Mouse (Mus musculus) midbrain, embryonic 16.5 days (tissue): ENCODE measurements around the gene Cep250. TPM values are rescaled to one million over a fixed set of nuclear protein-coding genes. Genes with fewer than 3 reads are reported as not detected.

Experiments used
- ATAC-seq: fragments of 200-750 bp; cut with Nextera tagmentation; 2 replicates; pipeline ENCODE4 v1.8.0; 2017; ENCODE audit warnings: moderate TSS enrichment
- H3K27ac ChIP-seq: fragments of 300-500 bp; sonication (generic); 2 replicates; pipeline ENCODE4 v1.5.1; 2014; ENCODE audit warnings: mild to moderate bottlenecking, low read length, mixed read lengths
- H3K27me3 ChIP-seq: fragments of 300-500 bp; sonication (generic); 2 replicates; pipeline ENCODE4 v1.6.1; 2014; ENCODE audit warnings: low read depth, low read length, mixed read lengths; ENCODE audit not compliant: control insufficient read depth, insufficient read depth
- H3K36me3 ChIP-seq: fragments of 300-500 bp; sonication (generic); 2 replicates; pipeline ENCODE4 v1.6.1; 2014; ENCODE audit warnings: mild to moderate bottlenecking, low read length, moderate library complexity, mixed read lengths; ENCODE audit not compliant: control insufficient read depth, insufficient read depth
- H3K4me1 ChIP-seq: fragments of 300-500 bp; sonication (generic); 2 replicates; pipeline ENCODE4 v1.6.1; 2014; ENCODE audit warnings: mild to moderate bottlenecking, low read length, mixed read lengths; ENCODE audit not compliant: control insufficient read depth, insufficient read depth
- H3K4me2 ChIP-seq: fragments of 300-500 bp; sonication (generic); 2 replicates; pipeline ENCODE4 v1.6.1; 2014; ENCODE audit warnings: mild to moderate bottlenecking, low read length, mixed read lengths
- H3K4me3 ChIP-seq: fragments of 300-500 bp; sonication (generic); 2 replicates; pipeline ENCODE4 v1.5.1; 2014; ENCODE audit warnings: low read depth, mild to moderate bottlenecking, low read length, moderate library complexity, mixed read lengths
- H3K9ac ChIP-seq: fragments of 300-500 bp; sonication (generic); 2 replicates; pipeline ENCODE4 v1.6.1; 2014; ENCODE audit warnings: low read depth, low read length, mixed read lengths
- H3K9me3 ChIP-seq: fragments of 300-500 bp; sonication (generic); replicated peaks from 2 replicates; pipeline ENCODE4 v1.6.1; 2014; ENCODE audit warnings: mild to moderate bottlenecking, low read length, mixed read lengths; ENCODE audit not compliant: control insufficient read depth, poor library complexity, severe bottlenecking
- WGBS: fragments of 180-500 bp; shearing (Covaris S2); extraction: QIAGEN DNeasy Blood & Tissue Kit; methylation state at CpG from one replicate; pipeline ENCODE4 v1.1.7; 2014; 5-methylcytosine and 5-hydroxymethylcytosine counted together
- polyA plus RNA-seq: library from polyadenylated mRNA; unstranded; fragments of >200 nt; fragmentation: Nextera tagmentation; extraction: Ambion mirVana; gene quantifications from 2 replicates; pipeline ENCODE4 v1.2.1, GENCODE M21; 2015

Cep250 gene
- polyA plus RNA-seq, 1 experiment from 2014 or later: 13.3 TPM

DNA sequence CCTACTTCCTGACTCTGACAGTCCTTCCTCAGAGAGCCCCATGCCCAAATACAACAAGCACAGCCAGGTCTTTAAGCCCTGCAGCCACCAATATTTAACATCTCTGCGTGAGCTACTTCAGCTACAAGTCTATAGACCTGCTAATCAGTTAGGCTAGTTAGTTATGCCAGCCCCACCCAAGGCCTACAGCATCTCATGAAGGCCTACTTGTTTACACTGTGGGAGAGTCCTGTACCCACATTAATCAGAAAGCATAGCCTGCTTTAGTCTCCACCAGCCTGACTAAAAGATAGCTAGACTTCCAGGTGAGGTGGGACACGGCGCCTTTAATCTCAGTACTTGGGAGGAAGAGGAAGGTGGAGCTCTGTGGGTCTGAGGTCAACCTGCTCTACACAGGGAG is 83.1 kb downstream of the Cep250 start:
- H3K27ac ChIP-seq: no peak overlapping the region
- no peak for ATAC-seq
- no peak overlapping the region for H3K9ac ChIP-seq
- H3K4me1 ChIP-seq: no peaks in the 10 kb centered on the region
- H3K9me3 ChIP-seq: no peaks in the 10 kb centered on the region
- no peaks in the 10 kb centered on the region for H3K27me3 ChIP-seq
- WGBS: 91% methylated on average over 3 of the region's 3 CpGs
- no peaks in the 10 kb centered on the region for H3K36me3 ChIP-seq
- H3K4me2 ChIP-seq: no peak overlapping the region
- H3K4me3 ChIP-seq: no peak overlapping the region

DNA sequence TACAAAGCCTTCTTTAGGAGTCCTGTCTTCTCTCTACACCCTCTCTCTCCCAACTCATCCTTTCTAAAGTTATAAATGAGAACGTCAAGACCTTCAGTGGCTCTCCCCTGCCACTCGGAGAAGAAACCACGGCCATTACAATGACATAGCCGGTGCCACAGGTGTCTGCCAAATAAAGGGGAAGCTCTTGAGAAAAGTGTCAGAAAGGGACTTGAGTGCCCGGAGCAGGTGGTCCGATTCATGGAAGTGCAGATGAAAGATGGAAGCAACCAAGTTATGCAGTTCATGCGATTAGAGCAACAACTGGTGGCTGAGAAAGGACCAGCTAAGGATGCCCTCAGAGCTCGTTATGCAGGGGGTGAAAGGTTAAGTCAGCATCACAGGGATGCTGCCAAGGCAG is 86.6 kb downstream of the Cep250 start:
- Histone ChIP-seq H3K9me3 (no peaks in the 10 kb centered on the region), H3K4me2 (no peak overlapping the region), H3K27me3 (no peaks in the 10 kb centered on the region), H3K4me1 (no peaks in the 10 kb centered on the region), H3K36me3 (no peaks in the 10 kb centered on the region), H3K9ac (no peak overlapping the region), H3K4me3 (no peak overlapping the region), H3K27ac (no peak overlapping the region)
- WGBS: 78% methylated on average over 8 of the region's 8 CpGs
- ATAC-seq: no peak

DNA sequence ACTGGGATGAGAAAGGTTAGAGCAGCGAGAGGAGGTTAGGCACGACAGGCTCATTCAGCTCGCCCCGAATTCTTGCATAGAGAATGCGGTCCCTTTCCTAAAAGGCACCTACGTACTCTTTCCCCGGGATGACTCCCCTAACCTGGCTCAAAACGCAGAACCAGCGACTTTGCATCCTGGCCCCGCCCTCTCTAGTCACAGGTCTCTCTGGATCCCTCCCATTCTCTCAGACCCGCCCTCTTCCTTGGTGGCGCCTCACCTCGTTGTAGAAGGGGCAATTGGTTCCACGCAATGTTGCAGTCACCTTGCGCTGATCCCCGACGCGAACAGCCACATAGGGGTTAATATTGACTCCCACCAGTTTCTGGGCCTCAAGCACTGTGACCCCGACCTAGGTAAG is 91.7 kb downstream of the Cep250 start:
- H3K4me1 ChIP-seq: no peaks in the 10 kb centered on the region
- no peaks in the 10 kb centered on the region for H3K9me3 ChIP-seq
- no peak overlapping the region for H3K4me3 ChIP-seq
- peak overlapping the region; percentile 27; the same call in 1 of the 2 replicates for H3K4me2 ChIP-seq
- no peak overlapping the region for H3K27ac ChIP-seq
- H3K36me3 ChIP-seq: no peaks in the 10 kb centered on the region
- no peak overlapping the region for H3K9ac ChIP-seq
- no peaks in the 10 kb centered on the region for H3K27me3 ChIP-seq
- 9% methylated on average over 19 of the region's 19 CpGs for WGBS
- no peak for ATAC-seq

Other genes starting within 250 kb of the Cep250 start
- gene Edem2, start 227.0 kb upstream of the Cep250 start, polyA plus RNA-seq: 46.3 and 49.6 TPM in 2 replicates
- not detected in 2 replicates for gene Gm17581, start 220.6 kb upstream of the Cep250 start, polyA plus RNA-seq
- gene Procr, start 205.3 kb upstream of the Cep250 start, polyA plus RNA-seq: 2.4 and 2.8 TPM in 2 replicates
- gene Mmp24, start 181.1 kb upstream of the Cep250 start, polyA plus RNA-seq: 16.4 and 16.7 TPM in 2 replicates
- 38.9 and 44.0 TPM in 2 replicates for gene BC029722, start 137.0 kb upstream of the Cep250 start, polyA plus RNA-seq
- gene Eif6, start 129.5 kb upstream of the Cep250 start, polyA plus RNA-seq: 134 and 136 TPM in 2 replicates
- 0.49 and 0.51 TPM in 2 replicates for gene Fam83c, start 121.6 kb upstream of the Cep250 start, polyA plus RNA-seq
- gene Uqcc1, start 26.1 kb upstream of the Cep250 start, polyA plus RNA-seq: 63.3 and 66.8 TPM in 2 replicates
- gene Gm15557, start 15.7 kb upstream of the Cep250 start, polyA plus RNA-seq: not detected in 2 replicates
- gene Gdf5, start 11.1 kb upstream of the Cep250 start, polyA plus RNA-seq: 0.95 and 1.8 TPM in 2 replicates
- gene 6430550D23Rik, start 51.5 kb downstream of the Cep250 start, polyA plus RNA-seq: 1.2 and 1.3 TPM in 2 replicates
- 407 and 448 TPM in 2 replicates for gene Ergic3, start 51.6 kb downstream of the Cep250 start, polyA plus RNA-seq
- gene Fer1l4, start 96.5 kb downstream of the Cep250 start, polyA plus RNA-seq: 0.30 TPM in 1 of 2 replicates, not detected in the other
- gene Spag4, start 108.7 kb downstream of the Cep250 start, polyA plus RNA-seq: 7.2 and 7.8 TPM in 2 replicates
- 23.2 and 25.8 TPM in 2 replicates for gene Cpne1, start 155.5 kb downstream of the Cep250 start, polyA plus RNA-seq
- 26.2 and 30.1 TPM in 2 replicates for gene Rbm12, start 155.5 kb downstream of the Cep250 start, polyA plus RNA-seq
- 21.8 and 22.3 TPM in 2 replicates for gene Gm28036, start 170.6 kb downstream of the Cep250 start, polyA plus RNA-seq
- 381 and 383 TPM in 2 replicates for gene Romo1, start 187.6 kb downstream of the Cep250 start, polyA plus RNA-seq
- 35.3 and 37.6 TPM in 2 replicates for gene Nfs1, start 187.7 kb downstream of the Cep250 start, polyA plus RNA-seq
- gene Rbm39, start 223.8 kb downstream of the Cep250 start, polyA plus RNA-seq: 406 and 441 TPM in 2 replicates
- gene Phf20, start 240.0 kb downstream of the Cep250 start, polyA plus RNA-seq: 132 and 136 TPM in 2 replicates